Mouse (Mus musculus) kidney, embryonic 16.5 days (tissue): ENCODE data around the gene Epn3. TPM values are rescaled to one million over a fixed set of nuclear protein-coding genes. Genes with fewer than 3 reads are reported as not detected.

ENCODE experiments used
- ATAC-seq: fragments of 200-750 bp; cut with Nextera tagmentation; 2 replicates; pipeline ENCODE4 v1.8.0; 2017; ENCODE audit warnings: moderate TSS enrichment; ENCODE audit not compliant: low FRiP score, low TSS enrichment
- H3K27ac ChIP-seq: fragments of 300-500 bp; sonication (generic); 2 replicates; pipeline ENCODE4 v1.5.1; 2014; ENCODE audit warnings: low read length
- H3K27me3 ChIP-seq: fragments of 300-500 bp; sonication (generic); 2 replicates; pipeline ENCODE4 v1.6.1; 2014; ENCODE audit warnings: low read length, control low read depth, mixed read lengths; ENCODE audit not compliant: insufficient read depth
- H3K36me3 ChIP-seq: fragments of 300-500 bp; sonication (generic); 2 replicates; pipeline ENCODE4 v1.6.1; 2014; ENCODE audit warnings: low read length, control low read depth, mixed read lengths; ENCODE audit not compliant: insufficient read depth
- H3K4me1 ChIP-seq: fragments of 300-500 bp; sonication (generic); 2 replicates; pipeline ENCODE4 v1.6.1; 2014; ENCODE audit warnings: low read length, control low read depth, mixed read lengths; ENCODE audit not compliant: insufficient read depth
- H3K4me2 ChIP-seq: fragments of 300-500 bp; sonication (generic); replicated peaks from 2 replicates; pipeline ENCODE4 v1.6.1; 2014; ENCODE audit warnings: low read depth, low read length
- H3K4me3 ChIP-seq: fragments of 300-500 bp; sonication (generic); 2 replicates; pipeline ENCODE4 v1.5.1; 2014; ENCODE audit warnings: mild to moderate bottlenecking, low read length
- H3K9ac ChIP-seq: fragments of 300-500 bp; sonication (generic); replicated peaks from 2 replicates; pipeline ENCODE4 v1.6.1; 2014; ENCODE audit warnings: low read length
- H3K9me3 ChIP-seq: fragments of 300-500 bp; sonication (generic); 2 replicates; pipeline ENCODE4 v1.6.1; 2016; ENCODE audit warnings: low read length, control low read depth
- WGBS: fragments of 180-500 bp; shearing (Covaris S2); extraction: QIAGEN DNeasy Blood & Tissue Kit; methylation state at CpG from one replicate; pipeline ENCODE4 v1.1.7; 2014; 5-methylcytosine and 5-hydroxymethylcytosine counted together
- polyA plus RNA-seq: library from polyadenylated mRNA; unstranded; fragments of >200 nt; fragmentation: Nextera tagmentation; extraction: Ambion mirVana; gene quantifications from 2 replicates; pipeline ENCODE4 v1.2.1, GENCODE M21; 2015

The Epn3 gene
- polyA plus RNA-seq, 1 experiment from 2014 or later = 28.2 TPM

- Histone ChIP-seq H3K27ac (no peak overlapping the region), H3K4me1 (peaks cover 5% of the 10 kb centered on the region), H3K9me3 (no peaks in the 10 kb centered on the region), H3K36me3 (no peaks in the 10 kb centered on the region), H3K4me2 (no peak overlapping the region), H3K27me3 (no peaks in the 10 kb centered on the region; the same call in 1 of the 2 replicates), H3K9ac (no peak overlapping the region), H3K4me3 (no peak overlapping the region)
- WGBS = 85% methylated on average over 9 of the region's 9 CpGs
- ATAC-seq = no peak
These were observed 15.1 kb downstream of the Epn3 start for GRCm38 (mm10) chr11:94484636-94485035.

GRCm38 (mm10) chr11:94483921-94484320 is 15.9 kb downstream of the Epn3 start:
- WGBS = 66% methylated on average over 14 of the region's 14 CpGs
- no peak overlapping the region for H3K4me3 ChIP-seq
- no peaks in the 10 kb centered on the region; the same call in 1 of the 2 replicates for H3K27me3 ChIP-seq
- H3K27ac ChIP-seq = no peak overlapping the region
- H3K36me3 ChIP-seq = no peaks in the 10 kb centered on the region
- no peak overlapping the region for H3K4me2 ChIP-seq
- ATAC-seq = no peak
- H3K9me3 ChIP-seq = no peaks in the 10 kb centered on the region
- no peak overlapping the region for H3K9ac ChIP-seq
- no peaks in the 10 kb centered on the region for H3K4me1 ChIP-seq

GRCm38 (mm10) chr11:94483436-94483835 is 16.3 kb downstream of the Epn3 start:
- H3K9ac ChIP-seq = no peak overlapping the region
- H3K4me3 ChIP-seq = no peak overlapping the region
- H3K27ac ChIP-seq = no peak overlapping the region
- ATAC-seq = peak; percentile 10; the same call in 1 of the 2 replicates
- no peaks in the 10 kb centered on the region; the same call in 1 of the 2 replicates for H3K27me3 ChIP-seq
- H3K4me1 ChIP-seq = no peaks in the 10 kb centered on the region
- H3K4me2 ChIP-seq = no peak overlapping the region
- 76% methylated on average over 11 of the region's 11 CpGs for WGBS
- no peaks in the 10 kb centered on the region for H3K36me3 ChIP-seq
- no peaks in the 10 kb centered on the region for H3K9me3 ChIP-seq

GRCm38 (mm10) chr11:94482738-94483137 is 17.0 kb downstream of the Epn3 start:
- ATAC-seq = no peak
- no peak overlapping the region for H3K27ac ChIP-seq
- no peaks in the 10 kb centered on the region for H3K4me1 ChIP-seq
- H3K36me3 ChIP-seq = no peaks in the 10 kb centered on the region
- H3K9me3 ChIP-seq = no peaks in the 10 kb centered on the region
- peaks cover 2% of the 10 kb centered on the region for H3K27me3 ChIP-seq
- no peak overlapping the region for H3K4me2 ChIP-seq
- 89% methylated on average over 11 of the region's 11 CpGs for WGBS
- H3K4me3 ChIP-seq = no peak overlapping the region
- no peak overlapping the region for H3K9ac ChIP-seq

- 95% methylated on average over 7 of the region's 7 CpGs for whole genome bisulfite sequencing
- no peak overlapping the region for H3K27ac ChIP-seq
- no peaks in the 10 kb centered on the region for H3K36me3 ChIP-seq
- H3K4me3 ChIP-seq = no peak overlapping the region
- no peak overlapping the region for H3K9ac ChIP-seq
- no peak for ATAC-seq
- H3K27me3 ChIP-seq = peaks cover 5% of the 10 kb centered on the region
- no peak overlapping the region for H3K4me2 ChIP-seq
- no peaks in the 10 kb centered on the region for H3K9me3 ChIP-seq
- H3K4me1 ChIP-seq = no peaks in the 10 kb centered on the region
These were observed 17.8 kb downstream of the Epn3 start for GRCm38 (mm10) chr11:94481963-94482362.

- no peak overlapping the region for H3K4me2 ChIP-seq
- no peak overlapping the region for H3K4me3 ChIP-seq
- no peaks in the 10 kb centered on the region for H3K9me3 ChIP-seq
- ATAC-seq = no peak
- no peaks in the 10 kb centered on the region for H3K36me3 ChIP-seq
- no peak overlapping the region for H3K9ac ChIP-seq
- peaks cover 10% of the 10 kb centered on the region for H3K27me3 ChIP-seq
- no peak overlapping the region for H3K27ac ChIP-seq
- H3K4me1 ChIP-seq = peaks cover 6% of the 10 kb centered on the region
- WGBS = 93% methylated on average over 9 of the region's 9 CpGs
These were observed 19.4 kb downstream of the Epn3 start for GRCm38 (mm10) chr11:94480382-94480781.

GRCm38 (mm10) chr11:94477651-94478050 is 22.1 kb downstream of the Epn3 start:
- Histone ChIP-seq H3K4me3 (no peak overlapping the region), H3K4me2 (no peak overlapping the region), H3K9ac (no peak overlapping the region), H3K27ac (no peak overlapping the region), H3K9me3 (no peaks in the 10 kb centered on the region), H3K27me3 (peaks cover 21% of the 10 kb centered on the region), H3K4me1 (peaks cover 28% of the 10 kb centered on the region), H3K36me3 (no peaks in the 10 kb centered on the region)
- no peak for ATAC-seq
- WGBS = 79% methylated on average over 6 of the region's 6 CpGs

GRCm38 (mm10) chr11:94475722-94476121 is 24.1 kb downstream of the Epn3 start:
- H3K4me3 ChIP-seq = no peak overlapping the region
- no peaks in the 10 kb centered on the region for H3K9me3 ChIP-seq
- H3K27me3 ChIP-seq = peaks cover 27% of the 10 kb centered on the region
- no peak for ATAC-seq
- no peak overlapping the region for H3K27ac ChIP-seq
- H3K4me2 ChIP-seq = no peak overlapping the region
- H3K4me1 ChIP-seq = peaks cover 48% of the 10 kb centered on the region
- H3K36me3 ChIP-seq = no peaks in the 10 kb centered on the region
- 16% methylated on average over 11 of the region's 11 CpGs for WGBS
- no peak overlapping the region for H3K9ac ChIP-seq

GRCm38 (mm10) chr11:94474544-94474910 is 25.2 kb downstream of the Epn3 start:
- H3K4me2 ChIP-seq = peak overlapping the region; percentile 98
- no peak overlapping the region for H3K9ac ChIP-seq
- peaks cover 27% of the 10 kb centered on the region for H3K27me3 ChIP-seq
- H3K4me3 ChIP-seq = peak overlapping the region; percentile 77
- H3K4me1 ChIP-seq = peaks cover 60% of the 10 kb centered on the region
- H3K36me3 ChIP-seq = no peaks in the 10 kb centered on the region
- ATAC-seq = peak; percentile 5; the same call in 1 of the 2 replicates
- no peaks in the 10 kb centered on the region for H3K9me3 ChIP-seq
- no peak overlapping the region for H3K27ac ChIP-seq
- 2% methylated on average over 11 of the region's 11 CpGs for WGBS

GRCm38 (mm10) chr11:94473707-94474543 is 25.8 kb downstream of the Epn3 start, which contains the start of gene Cacna1g:
Gene Cacna1g (minus strand): TSS chr11:94474198.
- Histone ChIP-seq H3K27me3 (peaks cover 27% of the 10 kb centered on the region), H3K4me1 (peaks cover 66% of the 10 kb centered on the region), H3K9me3 (no peaks in the 10 kb centered on the region), H3K36me3 (no peaks in the 10 kb centered on the region), H3K9ac (peak within 1 kb of the TSS; percentile 81), H3K27ac (peak within 1 kb of the TSS; percentile 84), H3K4me3 (peak within 1 kb of the TSS; percentile 77), H3K4me2 (peak within 1 kb of the TSS; percentile 98)
- WGBS = 0% methylated on average over 52 of the region's 71 CpGs
- peak; percentile 93 for ATAC-seq
